Mouse (Mus musculus) liver, adult 2 months (tissue): ENCODE measurements around the gene Ttc7. TPM values are rescaled to one million over a fixed set of nuclear protein-coding genes. Genes with fewer than 3 reads are reported as not detected.
"Not testable (repeated sequence)": the region's sequence is repeated elsewhere in the genome, so short reads cannot be mapped to it uniquely, and the experiment has no call there.

Experiments
- DNase-seq: peaks from one replicate; pipeline ENCODE4 v3.0.0-alpha.2; 2011; ENCODE audit warnings: low read depth, low spot score; ENCODE audit errors: extremely low read depth
- H3K27ac ChIP-seq: fragments of 200-500 bp; replicated peaks from 2 replicates; pipeline ENCODE4 v1.5.1; 2012; ENCODE audit warnings: low read depth, mild to moderate bottlenecking, control low read depth, inconsistent platforms, low read length; ENCODE audit not compliant: insufficient read depth
- H3K27me3 ChIP-seq: fragments of 200-500 bp; 2 replicates; pipeline ENCODE4 v1.6.1; 2012; ENCODE audit warnings: mild to moderate bottlenecking, moderate library complexity, low read length, inconsistent platforms; ENCODE audit not compliant: control insufficient read depth, insufficient read depth
- H3K36me3 ChIP-seq: fragments of 200-500 bp; 2 replicates; pipeline ENCODE4 v1.6.1; 2012; ENCODE audit warnings: low read length, inconsistent platforms; ENCODE audit not compliant: control insufficient read depth, insufficient read depth
- H3K4me1 ChIP-seq: fragments of 200-500 bp; 2 replicates; pipeline ENCODE4 v1.6.1; 2011; ENCODE audit warnings: low read length; ENCODE audit not compliant: control insufficient read depth, insufficient read depth
- H3K4me3 ChIP-seq: fragments of 200-500 bp; 2 replicates; pipeline ENCODE4 v1.5.1; 2011; ENCODE audit warnings: low read depth, mild to moderate bottlenecking, control low read depth, low read length, moderate library complexity; ENCODE audit not compliant: insufficient read depth
- H3K79me2 ChIP-seq: fragments of 200-500 bp; 2 replicates; pipeline ENCODE4 v1.6.1; 2012; ENCODE audit warnings: inconsistent platforms, mild to moderate bottlenecking, low read length, moderate library complexity; ENCODE audit not compliant: control insufficient read depth, insufficient read depth
- H3K9ac ChIP-seq: fragments of 200-500 bp; 2 replicates; pipeline ENCODE4 v1.6.1; 2012; ENCODE audit warnings: low read depth, mild to moderate bottlenecking, control low read depth, inconsistent platforms, low read length
- CTCF ChIP-seq: fragments of 200-500 bp; IDR thresholded peaks from 2 replicates; pipeline ENCODE4 v1.5.1; 2011; ENCODE audit warnings: low read depth, low read length, control low read depth
- POLR2A ChIP-seq: fragments of 200-500 bp; IDR thresholded peaks from 2 replicates; pipeline ENCODE4 v1.6.1; 2011; ENCODE audit warnings: low read length, control low read depth; ENCODE audit not compliant: insufficient read depth; ENCODE audit errors: extremely low read depth
- WGBS: fragments of 180-500 bp; shearing (Covaris S2); methylation state at CpG from one replicate; pipeline ENCODE4 v1.1.7; 2018; 5-methylcytosine and 5-hydroxymethylcytosine counted together
- polyA plus RNA-seq: library from polyadenylated mRNA; depleted of rRNA; stranded (reverse); fragments of >200 nt; gene quantifications from 2 replicates; pipeline ENCODE4 v1.2.3, GENCODE M21; 2012
- total RNA-seq: library from RNA; depleted of rRNA; stranded (reverse); fragments of >200 nt; gene quantifications from 2 replicates; pipeline ENCODE4 v1.2.3, GENCODE M21; 2014

Gene Ttc7
- total and polyA plus RNA-seq, 2 experiments = 19.0 to 36.5 TPM

DNA sequence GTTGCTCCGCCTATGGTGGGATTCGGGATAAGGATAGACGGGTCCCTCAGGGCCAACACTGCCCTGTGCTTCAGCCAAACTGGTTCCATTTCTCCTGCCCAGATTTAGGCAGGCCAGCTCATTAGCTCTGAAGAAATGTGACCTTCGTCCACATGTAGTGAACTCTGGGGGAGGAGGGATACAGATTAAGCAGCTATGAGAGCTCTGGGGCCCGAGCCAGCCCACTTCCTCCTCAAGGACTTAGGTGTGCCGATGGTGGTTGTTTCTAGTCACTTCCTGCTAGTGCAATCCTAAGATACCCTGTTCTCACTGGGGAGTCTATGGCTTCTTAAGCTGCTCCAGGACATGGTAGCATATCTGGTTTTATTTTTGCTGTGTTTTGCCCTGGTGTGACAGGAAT lies 16.3 kb downstream of the Ttc7 start:
- TF ChIP-seq POLR2A (0 out of 2 replicates have a peak, but pooled peaks have one; percentile 1), CTCF (no peak)
- peak; percentile 92 for DNase-seq

GRCm38 (mm10) chr17:87300340-87300739 lies 17.7 kb downstream of the Ttc7 start:
- 95% methylated on average over 10 of the region's 10 CpGs for WGBS
- no peak overlapping the region for H3K9ac ChIP-seq
- no peaks in the 10 kb centered on the region for H3K27me3 ChIP-seq
- H3K36me3 ChIP-seq = no peaks in the 10 kb centered on the region
- H3K4me3 ChIP-seq = no peak overlapping the region
- peaks cover 21% of the 10 kb centered on the region for H3K79me2 ChIP-seq
- peaks cover 54% of the 10 kb centered on the region for H3K4me1 ChIP-seq
- no peak for DNase-seq
- no peak for TF ChIP-seq POLR2A
- TF ChIP-seq CTCF = no peak
- no peak overlapping the region for H3K27ac ChIP-seq

More for the DNA sequence above, 16.3 kb downstream of the Ttc7 start:
- no peaks in the 10 kb centered on the region for H3K36me3 ChIP-seq
- peaks cover 25% of the 10 kb centered on the region for H3K79me2 ChIP-seq
- peak overlapping the region; percentile 68 for H3K27ac ChIP-seq
- H3K4me3 ChIP-seq = no peak overlapping the region
- H3K9ac ChIP-seq = peak overlapping the region; percentile 26
- no peaks in the 10 kb centered on the region for H3K27me3 ChIP-seq
- 12% methylated on average over 6 of the region's 6 CpGs for WGBS
- peaks cover 46% of the 10 kb centered on the region for H3K4me1 ChIP-seq

DNA sequence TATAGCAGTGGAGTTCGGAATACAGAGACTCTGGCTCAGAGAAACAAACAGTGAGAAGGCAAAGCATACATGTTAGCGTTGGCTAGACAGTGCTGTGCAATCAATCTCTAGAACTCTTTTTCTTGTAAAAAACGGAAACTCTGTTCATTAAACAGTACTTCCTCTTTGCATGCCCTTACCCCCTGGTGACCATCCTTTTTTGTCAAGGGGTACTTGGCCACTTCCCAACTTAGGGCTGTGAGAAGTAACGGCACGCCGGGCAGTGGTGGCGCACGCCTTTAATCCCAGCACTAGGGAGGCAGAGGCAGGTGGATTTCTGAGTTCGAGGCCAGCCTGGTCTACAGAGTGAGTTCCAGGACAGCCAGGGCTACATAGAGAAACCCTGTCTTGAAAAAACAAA lies 18.9 kb downstream of the Ttc7 start:
- not testable (repeated sequence) for H3K27me3 ChIP-seq, H3K36me3 ChIP-seq, H3K9ac ChIP-seq, H3K4me3 ChIP-seq, DNase-seq, H3K27ac ChIP-seq
- 86% methylated on average over 9 of the region's 9 CpGs for WGBS
- Histone ChIP-seq H3K79me2 (peaks cover 29% of the 10 kb centered on the region), H3K4me1 (peaks cover 45% of the 10 kb centered on the region)

- Histone ChIP-seq H3K36me3 (no peaks in the 10 kb centered on the region), H3K79me2 (peaks cover 32% of the 10 kb centered on the region), H3K27me3 (no peaks in the 10 kb centered on the region), H3K4me1 (peaks cover 45% of the 10 kb centered on the region), H3K27ac (peak overlapping the region; percentile 63), H3K4me3 (no peak overlapping the region), H3K9ac (0 out of 2 replicates have a peak overlapping the region, but pooled peaks have one; percentile 8)
- no peak for DNase-seq
- 55% methylated on average over 13 of the region's 13 CpGs for WGBS
- no peak for TF ChIP-seq CTCF
- no peak for TF ChIP-seq POLR2A
Measured at GRCm38 (mm10) chr17:87302014-87302794, 19.5 kb downstream of the Ttc7 start.

- H3K79me2 ChIP-seq = peaks cover 31% of the 10 kb centered on the region
- H3K4me1 ChIP-seq = peaks cover 31% of the 10 kb centered on the region
- 0 out of 2 replicates have a peak overlapping the region, but pooled peaks have one; percentile 8 for H3K9ac ChIP-seq
- peaks cover 9% of the 10 kb centered on the region; the same call in 1 of the 2 replicates for H3K36me3 ChIP-seq
- no peak overlapping the region for H3K4me3 ChIP-seq
- TF ChIP-seq CTCF (no peak), POLR2A (no peak)
- H3K27ac ChIP-seq = peak overlapping the region; percentile 82
- DNase-seq = peak; percentile 97
- 21% methylated on average over 11 of the region's 11 CpGs for WGBS
- H3K27me3 ChIP-seq = no peaks in the 10 kb centered on the region
Measured at GRCm38 (mm10) chr17:87304151-87304894, 21.6 kb downstream of the Ttc7 start.

DNA sequence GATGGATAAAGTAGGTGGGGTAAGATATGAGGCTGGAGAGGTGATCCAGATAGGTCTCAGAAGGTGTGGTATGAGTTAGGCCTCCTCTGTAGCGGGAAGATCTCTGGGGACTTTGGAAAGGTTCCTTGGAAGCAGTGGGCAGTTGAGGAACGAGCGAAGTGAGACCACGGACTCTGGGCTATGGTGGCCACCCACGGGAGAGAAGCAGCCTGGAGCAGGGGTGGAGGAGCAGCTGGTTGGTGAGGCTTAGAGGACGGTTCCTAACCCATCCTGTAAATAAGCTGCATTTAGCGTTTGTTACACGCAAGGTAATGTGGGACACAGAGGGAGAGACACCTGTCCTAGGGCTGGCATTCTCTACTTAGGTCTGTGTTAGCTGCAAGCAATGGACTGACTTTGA lies 22.4 kb downstream of the Ttc7 start:
- Histone ChIP-seq H3K79me2 (peaks cover 24% of the 10 kb centered on the region), H3K27ac (peak overlapping the region; percentile 53), H3K27me3 (no peaks in the 10 kb centered on the region), H3K4me3 (no peak overlapping the region), H3K4me1 (peaks cover 29% of the 10 kb centered on the region), H3K36me3 (peaks cover 10% of the 10 kb centered on the region; the same call in 1 of the 2 replicates), H3K9ac (0 out of 2 replicates have a peak overlapping the region, but pooled peaks have one; percentile 8)
- DNase-seq = no peak
- 86% methylated on average over 8 of the region's 8 CpGs for WGBS
- no peak for TF ChIP-seq POLR2A
- TF ChIP-seq CTCF = no peak
